Mouse (Mus musculus) cerebellum, adult (tissue): ENCODE measurements around the gene Irs2.
A peak's percentile ranks its signal among the peaks of the same experiment; 100 is the strongest.

ENCODE experiments used
- ATAC-seq: cut with Nextera tagmentation; 2 replicates; pipeline ENCODE4 v1.9.2; 2017; ENCODE audit warnings: mild to moderate bottlenecking, moderate library complexity, mixed read lengths; ENCODE audit not compliant: insufficient number of reproducible peaks, low FRiP score, low TSS enrichment

Irs2 gene

GRCm38 (mm10) chr8:10990421-10991110 lies 17.7 kb downstream of the Irs2 start:
- ATAC-seq = no peak

- ATAC-seq = no peak
Observed at GRCm38 (mm10) chr8:10989946-10990345, 18.3 kb downstream of the Irs2 start.

- no peak for ATAC-seq
Observed at GRCm38 (mm10) chr8:10986638-10987037, 21.6 kb downstream of the Irs2 start.

- ATAC-seq = no peak
Observed at GRCm38 (mm10) chr8:10985064-10985463, 23.2 kb downstream of the Irs2 start.

GRCm38 (mm10) chr8:10980876-10981275 lies 27.4 kb downstream of the Irs2 start:
- no peak for ATAC-seq

- ATAC-seq = no peak
Observed at GRCm38 (mm10) chr8:10979916-10980315, 28.3 kb downstream of the Irs2 start.

- no peak for ATAC-seq
Observed at GRCm38 (mm10) chr8:10979196-10979794, 29.0 kb downstream of the Irs2 start.

- peak; percentile 63 for ATAC-seq
Observed at GRCm38 (mm10) chr8:10978377-10978776, 29.9 kb downstream of the Irs2 start.

- ATAC-seq = 0 out of 2 replicates have a peak, but pooled peaks have one; percentile 20
Observed at GRCm38 (mm10) chr8:10977742-10978376, 30.4 kb downstream of the Irs2 start.

- no peak for ATAC-seq
Observed at GRCm38 (mm10) chr8:10974659-10975058, 33.6 kb downstream of the Irs2 start.

GRCm38 (mm10) chr8:10974126-10974525 lies 34.1 kb downstream of the Irs2 start:
- ATAC-seq = no peak

GRCm38 (mm10) chr8:10972851-10973452 lies 35.3 kb downstream of the Irs2 start:
- ATAC-seq = no peak

GRCm38 (mm10) chr8:10971984-10972383 lies 36.3 kb downstream of the Irs2 start:
- ATAC-seq = no peak

- no peak for ATAC-seq
Observed at GRCm38 (mm10) chr8:10971509-10971908, 36.7 kb downstream of the Irs2 start.

GRCm38 (mm10) chr8:10970496-10971456 lies 37.5 kb downstream of the Irs2 start:
- ATAC-seq = no peak

GRCm38 (mm10) chr8:10968687-10969086 lies 39.6 kb downstream of the Irs2 start:
- ATAC-seq = no peak

- ATAC-seq = no peak
Observed at GRCm38 (mm10) chr8:10965401-10966117, 42.7 kb downstream of the Irs2 start.

GRCm38 (mm10) chr8:10964511-10965099 lies 43.7 kb downstream of the Irs2 start:
- no peak for ATAC-seq

GRCm38 (mm10) chr8:10961989-10962388 lies 46.3 kb downstream of the Irs2 start:
- no peak for ATAC-seq
